Mouse (Mus musculus): Measurements from ENCODE around the gene Col15a1. TPM values are rescaled to one million over a fixed set of nuclear protein-coding genes. Genes with fewer than 3 reads are reported as not detected.

Gene Col15a1
- 33.1 and 37.1 TPM in 2 replicates for polyA plus RNA-seq (2012; rRNA removed)

DNA sequence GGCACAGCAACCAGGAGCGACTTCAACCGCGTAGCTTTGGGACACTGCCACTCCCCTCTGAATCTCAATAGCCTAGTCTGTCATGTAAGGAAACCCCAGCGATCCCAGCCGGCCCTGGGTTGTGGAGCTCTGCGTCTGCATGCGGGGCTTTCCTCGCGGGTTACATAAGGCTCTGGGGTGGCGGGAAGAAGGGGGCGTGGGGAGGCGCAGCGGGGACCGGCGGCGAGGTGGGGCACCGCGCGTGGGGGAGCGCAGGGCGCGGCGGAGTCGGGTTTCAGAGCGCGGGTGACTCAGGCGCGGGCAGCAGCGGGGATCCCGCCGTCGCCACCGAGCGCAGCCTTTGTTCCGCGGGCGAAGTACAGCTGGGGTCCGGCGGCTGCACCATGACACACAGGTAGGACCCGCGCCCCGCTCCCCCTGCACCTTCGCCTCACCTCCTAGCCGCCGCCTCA, at the start of gene Col15a1:
Col15a1 (plus strand) TSS at position 193 of the 452 bp plus-strand sequence.
- Histone ChIP-seq H3K27ac (ENCODE audit: control insufficient read depth, insufficient read depth, low read length) (no peak within 1 kb of the TSS), H3K36me3 (ENCODE audit: control insufficient read depth, insufficient read depth, low read length) (no peaks in the 10 kb centered on the region), H3K27me3 (ENCODE audit: control insufficient read depth, insufficient read depth, low read length) (peaks cover 10% of the 10 kb centered on the region; the same call in 1 of the 2 replicates), H3K4me1 (replicated peaks; ENCODE audit: control insufficient read depth, insufficient read depth, low read length) (peaks cover 8% of the 10 kb centered on the region), H3K4me3 (ENCODE audit: control insufficient read depth, insufficient read depth, low read length) (no peak within 1 kb of the TSS)
- no peak for DNase-seq
- TF ChIP-seq POLR2A (IDR thresholded peaks at IDR 0.05; ENCODE audit: control insufficient read depth, extremely low read depth, insufficient read depth, low read length, poor library complexity): no peak
- TF ChIP-seq CTCF (IDR thresholded peaks at IDR 0.05; ENCODE audit: borderline replicate concordance, control insufficient read depth, extremely low read depth, insufficient read depth, low read length, poor library complexity): no peak
- WGBS: 3% methylated on average over 45 of the region's 45 CpGs

GRCm38 (mm10) chr4:47161103-47161755, 46.7 kb upstream of the Col15a1 start:
- WGBS: 34% methylated on average over 4 of the region's 4 CpGs
- no peak for DNase-seq
- no peaks in the 10 kb centered on the region for H3K4me1 ChIP-seq (replicated peaks; ENCODE audit: control insufficient read depth, insufficient read depth, low read length)
- no peaks in the 10 kb centered on the region for H3K27me3 ChIP-seq (ENCODE audit: control insufficient read depth, insufficient read depth, low read length)
- H3K27ac ChIP-seq (ENCODE audit: control insufficient read depth, insufficient read depth, low read length): no peak overlapping the region
- H3K4me3 ChIP-seq (ENCODE audit: control insufficient read depth, insufficient read depth, low read length): no peak overlapping the region
- TF ChIP-seq CTCF (IDR thresholded peaks at IDR 0.05; ENCODE audit: borderline replicate concordance, control insufficient read depth, extremely low read depth, insufficient read depth, low read length, poor library complexity) (no peak), POLR2A (IDR thresholded peaks at IDR 0.05; ENCODE audit: control insufficient read depth, extremely low read depth, insufficient read depth, low read length, poor library complexity) (no peak)
- H3K36me3 ChIP-seq (ENCODE audit: control insufficient read depth, insufficient read depth, low read length): no peaks in the 10 kb centered on the region

- TF ChIP-seq POLR2A (IDR thresholded peaks at IDR 0.05; ENCODE audit: control insufficient read depth, extremely low read depth, insufficient read depth, low read length, poor library complexity) (no peak), CTCF (IDR thresholded peaks at IDR 0.05; ENCODE audit: borderline replicate concordance, control insufficient read depth, extremely low read depth, insufficient read depth, low read length, poor library complexity) (no peak)
- no peak overlapping the region for H3K27ac ChIP-seq (ENCODE audit: control insufficient read depth, insufficient read depth, low read length)
- 68% methylated on average over 12 of the region's 12 CpGs for WGBS
- H3K4me3 ChIP-seq (ENCODE audit: control insufficient read depth, insufficient read depth, low read length): no peak overlapping the region
- no peaks in the 10 kb centered on the region for H3K27me3 ChIP-seq (ENCODE audit: control insufficient read depth, insufficient read depth, low read length)
- H3K36me3 ChIP-seq (ENCODE audit: control insufficient read depth, insufficient read depth, low read length): no peaks in the 10 kb centered on the region
- H3K4me1 ChIP-seq (replicated peaks; ENCODE audit: control insufficient read depth, insufficient read depth, low read length): no peaks in the 10 kb centered on the region
- no peak for DNase-seq
Observed at GRCm38 (mm10) chr4:47161756-47162587, 46.0 kb upstream of the Col15a1 start.

- Histone ChIP-seq H3K4me3 (ENCODE audit: control insufficient read depth, insufficient read depth, low read length) (no peak overlapping the region), H3K36me3 (ENCODE audit: control insufficient read depth, insufficient read depth, low read length) (no peaks in the 10 kb centered on the region), H3K27me3 (ENCODE audit: control insufficient read depth, insufficient read depth, low read length) (no peaks in the 10 kb centered on the region), H3K4me1 (replicated peaks; ENCODE audit: control insufficient read depth, insufficient read depth, low read length) (no peaks in the 10 kb centered on the region), H3K27ac (ENCODE audit: control insufficient read depth, insufficient read depth, low read length) (no peak overlapping the region)
- DNase-seq: no peak
- TF ChIP-seq CTCF (IDR thresholded peaks at IDR 0.05; ENCODE audit: borderline replicate concordance, control insufficient read depth, extremely low read depth, insufficient read depth, low read length, poor library complexity) (no peak), POLR2A (IDR thresholded peaks at IDR 0.05; ENCODE audit: control insufficient read depth, extremely low read depth, insufficient read depth, low read length, poor library complexity) (no peak)
- WGBS: 93% methylated on average over 1 of the region's 1 CpGs
Observed at GRCm38 (mm10) chr4:47172314-47172713, 35.6 kb upstream of the Col15a1 start.

- no peaks in the 10 kb centered on the region for H3K36me3 ChIP-seq (ENCODE audit: control insufficient read depth, insufficient read depth, low read length)
- no peak overlapping the region for H3K4me3 ChIP-seq (ENCODE audit: control insufficient read depth, insufficient read depth, low read length)
- TF ChIP-seq POLR2A (IDR thresholded peaks at IDR 0.05; ENCODE audit: control insufficient read depth, extremely low read depth, insufficient read depth, low read length, poor library complexity) (no peak), CTCF (IDR thresholded peaks at IDR 0.05; ENCODE audit: borderline replicate concordance, control insufficient read depth, extremely low read depth, insufficient read depth, low read length, poor library complexity) (no peak)
- no peak for DNase-seq
- WGBS: 74% methylated on average over 8 of the region's 8 CpGs
- H3K27me3 ChIP-seq (ENCODE audit: control insufficient read depth, insufficient read depth, low read length): no peaks in the 10 kb centered on the region
- H3K4me1 ChIP-seq (replicated peaks; ENCODE audit: control insufficient read depth, insufficient read depth, low read length): no peaks in the 10 kb centered on the region
- H3K27ac ChIP-seq (ENCODE audit: control insufficient read depth, insufficient read depth, low read length): no peak overlapping the region
Observed at GRCm38 (mm10) chr4:47177101-47177500, 30.9 kb upstream of the Col15a1 start.

- no peak for DNase-seq
- Histone ChIP-seq H3K4me1 (replicated peaks; ENCODE audit: control insufficient read depth, insufficient read depth, low read length) (no peaks in the 10 kb centered on the region), H3K27ac (ENCODE audit: control insufficient read depth, insufficient read depth, low read length) (no peak overlapping the region), H3K4me3 (ENCODE audit: control insufficient read depth, insufficient read depth, low read length) (no peak overlapping the region), H3K36me3 (ENCODE audit: control insufficient read depth, insufficient read depth, low read length) (no peaks in the 10 kb centered on the region), H3K27me3 (ENCODE audit: control insufficient read depth, insufficient read depth, low read length) (no peaks in the 10 kb centered on the region)
- no peak for TF ChIP-seq CTCF (IDR thresholded peaks at IDR 0.05; ENCODE audit: borderline replicate concordance, control insufficient read depth, extremely low read depth, insufficient read depth, low read length, poor library complexity)
- no peak for TF ChIP-seq POLR2A (IDR thresholded peaks at IDR 0.05; ENCODE audit: control insufficient read depth, extremely low read depth, insufficient read depth, low read length, poor library complexity)
- 90% methylated on average over 8 of the region's 8 CpGs for WGBS
Observed at GRCm38 (mm10) chr4:47178261-47178961, 29.6 kb upstream of the Col15a1 start.
